Mouse (Mus musculus) cerebellum, postnatal 14 days (tissue): ENCODE data around the gene Lsm8.
"Not testable (repeated sequence)": the region's sequence is repeated elsewhere in the genome, so short reads cannot be mapped to it uniquely, and the experiment has no call there.

Experiments used
- DNase-seq, 2 experiments: peaks; one replicate each; pipeline ENCODE4 v3.0.0; 2021; ENCODE audit warnings: mixed read lengths in 2 of 2

Lsm8 gene

DNA sequence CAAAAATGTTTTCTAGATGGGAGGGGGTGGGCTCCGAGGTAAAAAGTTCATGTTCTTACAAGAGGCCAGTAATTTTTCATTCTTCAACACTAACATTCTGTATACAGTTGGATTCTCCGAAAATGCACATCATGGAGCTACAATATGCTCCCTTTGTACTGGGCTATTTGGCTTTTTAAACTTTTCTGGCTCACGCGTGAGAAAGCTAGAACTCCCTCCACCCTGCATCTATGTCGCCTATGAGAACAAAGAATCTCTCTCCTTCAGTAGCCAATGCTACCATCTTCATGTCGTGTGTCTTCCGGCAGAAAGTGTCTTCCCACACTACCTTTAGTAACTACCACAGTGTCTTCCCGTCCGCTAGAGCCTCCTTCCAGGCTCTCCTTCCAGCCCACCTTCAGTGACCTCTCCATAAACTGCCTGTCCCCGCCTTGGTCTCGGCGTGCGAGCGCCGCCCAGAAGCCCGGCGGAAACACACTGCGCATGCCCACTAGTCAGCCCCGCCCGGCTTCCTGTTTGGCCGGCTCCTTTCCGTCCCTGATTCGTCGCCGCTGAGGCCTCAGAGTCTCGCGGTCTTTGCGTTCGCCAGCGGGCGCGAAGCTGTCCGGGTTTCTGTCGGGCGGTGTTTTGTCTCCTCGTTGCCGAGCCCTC, at the start of gene Lsm8:
TSS of gene Lsm8 (plus strand) at position 529 of the 651 bp plus-strand sequence.
- peak; percentile 97 for DNase-seq

DNA sequence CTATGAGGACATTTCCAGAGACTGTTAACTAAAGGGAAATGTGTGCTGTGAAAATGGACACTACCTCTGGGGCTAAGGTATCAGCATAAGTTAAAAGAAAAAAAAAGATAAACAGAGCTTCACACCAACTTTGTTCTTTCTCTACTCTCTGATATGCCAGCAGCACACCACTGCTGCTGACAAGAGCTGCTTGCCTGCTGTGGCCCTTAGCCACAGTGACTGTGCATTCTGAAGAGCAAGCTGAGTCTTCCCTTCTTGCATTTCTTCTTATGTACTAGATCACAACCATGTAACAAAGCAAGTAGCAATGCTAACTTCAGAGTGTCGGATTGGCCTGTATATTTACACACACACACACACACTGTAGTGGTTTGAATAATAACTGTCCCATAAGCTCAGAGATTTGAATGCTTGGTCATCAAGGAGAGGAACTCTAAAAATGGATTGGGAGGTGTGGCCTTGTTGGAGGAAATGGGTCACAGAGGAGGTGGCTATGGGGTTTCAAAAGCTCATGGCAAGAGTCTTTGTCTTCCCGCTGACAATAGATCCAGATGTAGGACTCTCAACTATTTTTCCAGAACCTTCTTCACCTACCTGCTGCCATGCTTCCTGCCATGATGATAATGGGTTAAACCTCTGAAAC, 47.4 kb upstream of the Lsm8 start:
- DNase-seq, result no peak

DNA sequence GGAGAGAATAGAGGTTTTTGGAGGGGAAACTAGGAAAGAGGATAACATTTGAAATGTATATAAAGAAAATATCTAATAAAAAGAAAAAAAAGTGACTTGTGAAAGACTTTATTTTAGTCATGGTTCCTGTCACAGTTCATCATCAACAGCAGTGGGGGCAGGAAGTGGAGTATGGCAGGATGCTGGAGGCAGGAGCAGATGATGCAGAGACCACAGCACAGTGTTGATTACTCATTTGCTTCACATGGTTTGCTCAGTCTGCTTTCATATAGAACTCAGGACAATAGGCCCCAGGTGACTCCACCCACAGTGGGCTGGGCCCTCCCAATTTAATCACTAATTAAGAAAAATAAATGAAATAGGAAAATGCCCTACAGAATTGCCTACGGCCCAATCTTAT, 35.8 kb upstream of the Lsm8 start:
- DNase-seq, result no peak

DNA sequence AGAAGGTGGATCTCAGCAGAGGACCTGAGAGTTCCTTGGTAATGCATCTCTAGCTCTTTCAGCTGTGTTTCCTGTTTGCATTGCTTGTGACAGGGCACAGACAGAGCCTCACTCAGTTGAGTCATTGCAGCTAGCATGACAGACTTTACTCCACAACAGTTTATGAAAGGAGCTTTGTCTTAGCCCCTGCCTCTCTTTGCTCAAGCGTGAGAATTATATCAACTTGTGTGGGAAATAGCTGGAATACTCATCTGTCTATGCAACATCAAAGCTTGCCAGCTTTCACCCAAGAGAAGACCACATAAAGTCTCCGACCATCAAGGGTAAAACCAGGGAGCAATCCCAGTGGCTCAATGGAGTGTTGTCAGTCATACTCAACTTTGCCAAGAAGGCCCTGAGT, 32.8 kb upstream of the Lsm8 start:
- DNase-seq, result no peak

DNA sequence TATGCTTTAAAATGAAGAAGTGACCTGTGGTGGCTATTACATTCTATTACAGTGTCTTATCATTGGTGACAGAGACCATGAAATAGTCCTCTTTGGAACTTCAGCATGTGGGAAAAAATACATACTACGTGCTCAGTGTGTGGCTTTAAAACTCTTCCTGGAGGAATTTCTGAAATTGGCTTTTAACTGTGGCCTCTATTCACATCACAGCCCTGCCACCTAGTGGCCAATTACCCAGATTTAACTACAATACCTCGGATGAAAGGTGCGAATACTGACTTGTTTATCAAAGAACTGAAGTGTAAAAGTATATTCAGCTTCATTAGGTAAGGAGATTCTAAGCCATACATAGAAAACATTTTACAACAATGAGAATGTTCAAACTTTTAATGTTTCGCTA, 29.0 kb upstream of the Lsm8 start:
- DNase-seq, result peak; percentile 79 to 85

DNA sequence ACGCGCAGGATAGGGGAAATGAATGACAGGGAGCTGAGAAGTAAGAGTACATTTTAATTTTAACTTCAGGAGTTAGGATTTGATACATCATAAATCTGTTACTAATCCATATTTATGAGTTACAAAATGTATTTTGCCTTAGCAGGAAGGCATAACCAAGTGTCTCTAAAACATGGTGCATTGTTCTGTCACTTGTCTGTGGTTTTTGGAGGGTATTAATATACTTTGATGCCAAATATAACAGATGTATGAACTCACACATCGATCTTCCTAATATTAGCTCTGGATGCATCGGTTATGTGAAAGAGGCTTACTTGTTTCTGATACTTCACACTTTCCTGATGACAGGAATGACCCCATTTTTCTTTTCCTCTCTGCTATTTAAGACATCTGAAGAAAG, 28.1 kb upstream of the Lsm8 start:
- no peak for DNase-seq

DNA sequence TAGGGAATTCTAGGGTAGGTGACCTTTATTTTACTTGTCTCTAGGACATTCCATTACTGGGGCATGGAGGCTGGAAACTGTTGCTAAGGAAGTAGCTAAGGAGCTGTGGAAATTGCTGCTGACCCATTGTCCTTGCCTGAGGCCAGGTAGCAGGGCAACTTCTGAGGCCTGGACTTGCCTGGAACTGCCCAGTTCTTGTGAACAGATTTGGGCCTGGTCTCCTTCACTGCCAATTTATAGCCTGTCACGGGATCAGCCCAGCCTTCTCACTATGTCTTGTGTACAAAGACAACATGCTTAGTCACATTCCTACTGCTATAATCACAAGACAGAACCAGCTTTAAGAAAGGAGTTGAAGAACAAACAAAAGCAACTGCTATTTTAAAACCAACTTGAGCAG, 25.6 kb upstream of the Lsm8 start:
- DNase-seq, result no peak

DNA sequence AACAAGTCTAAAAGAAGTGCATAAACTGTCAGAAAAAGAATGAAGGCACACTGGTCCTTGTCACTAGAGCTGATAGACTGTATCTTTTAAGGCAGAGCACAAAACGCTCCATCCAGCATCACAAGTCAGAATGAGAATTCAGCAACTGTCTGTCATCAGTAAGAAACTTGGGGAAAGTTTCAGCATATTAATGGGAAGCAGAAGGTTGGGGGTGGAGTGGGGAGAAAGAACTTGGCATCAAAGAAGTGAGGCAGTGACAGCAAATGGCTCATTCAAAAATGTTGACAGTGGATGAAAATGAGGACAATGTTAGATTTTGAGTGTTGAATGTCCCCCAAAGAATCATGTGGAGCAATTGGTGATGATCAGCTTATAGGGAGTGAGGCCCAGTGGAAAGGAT, 15.4 kb upstream of the Lsm8 start:
- no peak for DNase-seq

DNA sequence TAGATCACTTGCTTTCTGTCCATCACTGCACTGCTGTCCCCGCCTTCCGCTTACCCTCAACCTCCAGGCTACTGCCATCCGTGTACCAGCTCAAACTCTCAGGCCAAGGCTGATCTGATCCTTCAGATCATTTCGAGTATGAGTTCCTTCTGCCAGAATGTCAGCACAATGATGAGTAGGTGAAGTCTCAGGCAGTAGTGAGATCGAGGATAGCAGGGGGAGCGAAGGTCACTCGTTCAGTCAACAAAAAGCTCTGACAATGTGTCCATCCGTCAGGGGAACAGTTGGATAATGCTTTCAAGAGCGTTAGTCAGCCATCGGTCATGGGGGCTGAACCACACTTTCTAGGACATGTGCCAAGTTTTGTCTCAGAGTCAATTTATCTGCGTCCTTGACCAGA, 3.9 kb upstream of the Lsm8 start:
- not testable (repeated sequence) for DNase-seq

DNA sequence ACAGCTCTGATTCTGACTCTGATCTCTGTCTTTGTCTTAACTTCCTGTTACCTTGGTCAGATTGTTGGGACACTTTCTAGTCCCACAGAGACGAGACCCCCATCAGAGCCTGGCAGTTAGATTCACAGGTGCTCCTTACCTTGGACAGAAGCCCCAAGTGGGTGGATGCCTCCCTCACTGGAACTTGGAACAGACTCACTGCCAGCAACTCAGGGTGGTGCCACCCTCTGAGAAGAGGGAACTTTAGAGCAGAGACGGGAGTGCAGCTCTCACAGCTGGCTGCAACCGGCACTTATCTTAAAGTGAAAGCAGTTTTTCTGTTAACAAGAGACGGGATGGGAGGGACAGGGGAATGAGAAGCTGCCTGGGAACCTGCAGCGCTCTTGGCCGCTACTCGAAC, 2.8 kb upstream of the Lsm8 start:
- DNase-seq, result not testable (repeated sequence)

DNA sequence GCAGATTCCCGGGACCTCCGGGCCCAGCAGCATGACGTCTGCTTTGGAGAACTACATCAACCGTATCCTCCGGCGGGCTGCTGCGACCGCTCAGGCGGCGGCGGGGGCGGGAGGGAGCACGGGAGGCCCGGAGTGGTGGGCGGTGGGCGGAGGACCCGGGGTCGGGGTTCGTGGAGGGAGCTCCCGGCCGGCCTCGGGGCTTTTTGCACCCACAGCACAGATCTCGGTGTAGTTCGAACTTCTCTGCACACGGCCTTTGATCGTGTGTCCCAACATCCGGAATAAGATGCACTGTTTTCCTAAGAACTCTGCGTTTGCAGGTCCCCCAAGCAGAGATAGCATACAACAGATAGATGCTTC, 303 bp downstream of the Lsm8 start:
- DNase-seq, result no peak

DNA sequence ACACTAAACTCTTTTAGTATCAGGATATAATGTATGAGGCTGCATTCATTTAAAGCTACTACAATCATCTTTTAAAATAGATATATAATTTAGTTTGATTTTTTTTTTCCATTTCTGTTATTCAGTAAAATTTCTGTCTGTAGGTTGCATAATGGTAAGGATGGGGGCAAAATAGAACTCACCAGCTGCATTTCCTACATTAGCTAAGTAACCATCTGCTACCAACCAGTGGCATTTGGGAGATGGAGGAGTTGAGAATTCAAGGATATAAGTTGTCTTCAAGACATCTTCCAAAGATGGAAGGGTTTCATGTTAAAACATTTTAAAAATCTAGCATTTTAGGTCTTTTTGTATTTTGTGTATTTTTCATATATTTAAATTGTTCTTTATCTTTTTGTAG, 6.9 kb downstream of the Lsm8 start:
- DNase-seq, result no peak

DNA sequence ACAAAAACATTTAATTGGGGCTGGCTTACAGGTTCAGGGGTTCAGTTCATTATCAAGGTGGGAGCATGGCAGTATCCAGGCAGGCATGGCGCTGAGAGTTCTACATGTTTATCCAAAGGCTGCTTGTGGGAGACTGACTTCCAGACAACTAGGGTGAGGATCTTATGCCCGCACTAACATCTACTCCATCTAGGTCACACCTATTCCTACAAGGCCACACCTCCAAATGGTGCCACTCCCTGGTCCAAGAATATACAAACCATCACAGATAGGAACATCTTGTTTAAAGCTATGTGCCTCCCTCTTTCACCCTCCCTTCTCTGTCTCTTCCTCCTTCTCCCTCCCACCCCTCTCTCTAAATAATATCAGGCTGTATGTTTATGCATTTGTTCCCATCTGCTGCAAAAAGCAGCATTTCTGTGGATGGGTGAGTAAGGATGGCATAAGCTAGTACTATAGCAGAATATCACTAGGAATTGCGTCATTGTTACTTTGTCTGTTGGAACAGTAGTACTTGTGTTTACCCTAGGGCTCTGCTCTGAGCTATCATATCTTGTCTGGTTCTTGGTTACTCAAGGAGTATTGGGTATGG, 8.2 kb downstream of the Lsm8 start:
- DNase-seq, result no peak

DNA sequence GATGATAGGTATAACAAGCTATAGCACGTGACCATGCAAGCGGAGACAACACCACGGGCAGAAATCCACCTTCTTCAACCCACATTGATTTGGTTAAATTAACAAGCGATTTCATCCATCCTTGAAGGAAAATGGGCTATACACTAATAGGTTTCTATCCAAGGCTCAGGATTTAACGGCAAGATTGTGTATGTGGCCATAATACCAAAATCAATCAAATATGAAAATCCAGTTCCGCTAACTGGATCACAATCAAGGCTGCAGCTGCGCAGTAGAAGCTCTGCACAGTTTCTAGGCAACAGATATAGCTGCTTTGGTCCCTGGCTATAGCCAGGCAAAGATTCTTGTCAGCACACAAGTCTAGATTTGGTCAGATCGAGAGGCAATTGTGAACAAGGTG, 17.6 kb downstream of the Lsm8 start, which contains the start of gene Ankrd7:
TSS of gene Ankrd7 (plus strand) at position 301 of the 400 bp plus-strand sequence.
- no peak for DNase-seq

DNA sequence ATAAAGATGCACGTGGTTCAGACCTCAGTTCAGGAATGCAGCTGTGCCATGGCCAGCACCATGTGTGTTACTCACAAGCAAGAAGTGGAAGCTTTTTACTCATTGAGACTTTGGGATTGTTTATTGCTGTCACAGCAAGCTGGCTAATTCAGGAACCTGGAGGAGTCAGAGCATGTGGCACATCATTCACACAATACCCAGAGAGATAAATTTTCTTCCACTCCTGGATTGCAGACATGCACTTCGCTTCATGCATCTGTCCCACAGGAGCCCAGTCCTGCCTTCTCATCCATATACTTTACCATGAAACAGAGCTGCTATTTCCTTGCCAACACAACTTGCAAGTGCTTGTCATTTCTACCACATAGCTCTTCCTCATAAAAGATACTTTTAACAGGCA, 40.7 kb downstream of the Lsm8 start:
- no peak for DNase-seq

DNA sequence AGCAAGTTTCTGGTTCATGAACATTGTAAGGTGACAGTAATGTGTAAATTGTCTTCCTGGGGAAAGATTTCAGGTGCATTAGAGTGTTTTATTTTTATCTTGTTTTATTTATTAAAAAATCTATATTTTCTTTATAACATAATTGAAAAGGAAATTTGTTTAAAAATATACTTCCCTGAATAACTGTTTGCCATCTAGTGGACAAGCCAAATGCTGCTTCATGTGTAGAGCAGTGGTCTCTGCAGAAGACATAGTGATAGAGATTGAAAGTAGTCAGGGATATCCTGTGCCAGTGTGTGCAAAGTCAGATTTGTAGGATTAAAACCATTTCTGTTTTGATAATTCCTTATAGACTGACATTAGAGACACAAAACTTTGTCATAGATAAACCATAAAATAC, 45.8 kb downstream of the Lsm8 start:
- DNase-seq, result no peak
